Mouse (Mus musculus) cerebellum, adult 2 months (tissue): ENCODE measurements around the gene Trim2. TPM values are rescaled to one million over a fixed set of nuclear protein-coding genes. Genes with fewer than 3 reads are reported as not detected.
A peak's percentile ranks its signal among the peaks of the same experiment; 100 is the strongest.

Experiments used
- DNase-seq, 2 experiments: peaks; one replicate each; pipeline ENCODE4 v3.0.0; 2021
- H3K27ac ChIP-seq: fragments of 200-500 bp; 2 replicates; pipeline ENCODE4 v1.5.1; 2012; ENCODE audit warnings: low read length, control low read depth, inconsistent platforms; ENCODE audit not compliant: insufficient read depth
- H3K27me3 ChIP-seq: fragments of 200-500 bp; 2 replicates; pipeline ENCODE4 v1.6.1; 2012; ENCODE audit warnings: inconsistent platforms, mild to moderate bottlenecking, low read length, moderate library complexity; ENCODE audit not compliant: control insufficient read depth, insufficient read depth
- H3K4me1 ChIP-seq: fragments of 200-500 bp; 2 replicates; pipeline ENCODE4 v1.6.1; 2011; ENCODE audit warnings: low read length; ENCODE audit not compliant: control insufficient read depth, insufficient read depth
- H3K4me3 ChIP-seq: fragments of 200-500 bp; replicated peaks from 2 replicates; pipeline ENCODE3; 2011; ENCODE audit warnings: mild to moderate bottlenecking, low read depth, low read length, control low read depth; ENCODE audit not compliant: insufficient read depth
- CTCF ChIP-seq: fragments of 200-500 bp; IDR thresholded peaks from 2 replicates; pipeline ENCODE4 v1.5.1; 2011; ENCODE audit warnings: low read depth, mild to moderate bottlenecking, control low read depth, low read length, moderate library complexity, borderline replicate concordance; ENCODE audit not compliant: insufficient read depth
- POLR2A ChIP-seq: fragments of 200-500 bp; IDR thresholded peaks from 2 replicates; pipeline ENCODE4 v1.6.1; 2011; ENCODE audit warnings: low read length, control low read depth, borderline replicate concordance; ENCODE audit not compliant: insufficient read depth
- WGBS: fragments of 180-500 bp; shearing (Covaris S2); methylation state at CpG from one replicate; pipeline ENCODE4 v1.1.7; 2018; 5-methylcytosine and 5-hydroxymethylcytosine counted together
- polyA plus RNA-seq: library from polyadenylated mRNA; depleted of rRNA; stranded (reverse); fragments of >200 nt; gene quantifications from 2 replicates; pipeline ENCODE4 v1.2.3, GENCODE M21; 2012

The Trim2 gene
- polyA plus RNA-seq, 1 experiment: 120 TPM

- DNase-seq: peak; percentile 41 to 69
- Histone ChIP-seq H3K27me3 (no peaks in the 10 kb centered on the region), H3K4me1 (no peaks in the 10 kb centered on the region; the same call in 1 of the 2 replicates), H3K4me3 (no peak overlapping the region), H3K27ac (no peak overlapping the region)
- no peak for TF ChIP-seq POLR2A
- TF ChIP-seq CTCF: peak; percentile 44; the same call in 1 of the 2 replicates
- 13% methylated on average over 8 of the region's 8 CpGs for WGBS
Observed at GRCm38 (mm10) chr3:84314651-84315191, 8.0 kb upstream of the Trim2 start.

- H3K27me3 ChIP-seq: no peaks in the 10 kb centered on the region
- H3K27ac ChIP-seq: no peak overlapping the region
- H3K4me1 ChIP-seq: no peaks in the 10 kb centered on the region; the same call in 1 of the 2 replicates
- TF ChIP-seq POLR2A (no peak), CTCF (no peak)
- 83% methylated on average over 6 of the region's 6 CpGs for whole genome bisulfite sequencing
- no peak overlapping the region for H3K4me3 ChIP-seq
- no peak for DNase-seq
Observed at GRCm38 (mm10) chr3:84313801-84314541, 7.3 kb upstream of the Trim2 start.

GRCm38 (mm10) chr3:84313003-84313800, 6.5 kb upstream of the Trim2 start:
- H3K4me1 ChIP-seq: no peaks in the 10 kb centered on the region; the same call in 1 of the 2 replicates
- no peak overlapping the region for H3K4me3 ChIP-seq
- H3K27ac ChIP-seq: no peak overlapping the region
- no peaks in the 10 kb centered on the region for H3K27me3 ChIP-seq
- 50% methylated on average over 18 of the region's 18 CpGs for WGBS
- TF ChIP-seq POLR2A (no peak), CTCF (peak; percentile 86)
- peak; percentile 67 to 72 for DNase-seq

DNA sequence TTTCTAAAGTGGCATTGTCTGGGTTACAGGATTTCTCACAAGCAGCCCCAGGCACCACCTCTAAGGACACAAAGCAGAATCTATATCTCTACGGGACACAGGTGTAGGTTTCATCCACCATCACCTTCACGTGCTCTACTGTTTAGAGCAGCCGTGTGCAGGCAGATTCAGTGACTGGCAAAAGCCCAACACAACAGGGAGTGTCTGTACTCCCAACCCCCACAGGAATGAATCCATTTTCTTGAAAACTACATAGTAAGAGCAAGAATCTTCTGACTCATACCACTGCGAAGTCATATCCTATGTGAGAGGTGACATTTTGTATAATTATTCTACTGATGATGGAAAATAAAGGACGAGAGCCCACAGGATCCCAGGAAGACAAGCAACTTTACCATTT, 5.6 kb upstream of the Trim2 start:
- Histone ChIP-seq H3K4me3 (no peak overlapping the region), H3K27ac (no peak overlapping the region), H3K27me3 (no peaks in the 10 kb centered on the region), H3K4me1 (no peaks in the 10 kb centered on the region; the same call in 1 of the 2 replicates)
- TF ChIP-seq POLR2A (no peak), CTCF (no peak)
- DNase-seq: no peak
- WGBS: 64% methylated on average over 5 of the region's 5 CpGs

DNA sequence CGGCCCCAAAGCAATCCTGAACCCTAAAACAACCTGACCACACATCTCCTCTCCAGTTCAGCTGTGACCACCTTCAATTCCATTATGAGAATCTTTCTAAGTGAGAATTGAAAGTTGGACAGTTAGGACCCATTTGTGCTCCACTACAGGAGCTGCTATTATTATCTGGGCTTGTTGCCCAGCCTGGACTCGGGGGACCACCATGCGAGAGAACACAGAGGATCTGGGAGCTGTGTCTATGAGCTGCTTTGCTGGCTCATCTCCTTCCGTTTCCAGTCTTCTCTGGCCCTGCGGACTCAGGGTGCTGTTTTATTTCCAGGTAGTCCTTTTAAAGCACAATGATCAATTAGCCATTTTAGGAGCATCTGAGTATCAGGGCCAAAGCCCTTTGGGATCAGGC, 839 bp upstream of the Trim2 start:
- 58% methylated on average over 5 of the region's 5 CpGs for WGBS

GRCm38 (mm10) chr3:84305722-84306510, 761 bp downstream of the Trim2 start:
- no peak for DNase-seq
- no peak overlapping the region for H3K27ac ChIP-seq
- peaks cover 3% of the 10 kb centered on the region; the same call in 1 of the 2 replicates for H3K4me1 ChIP-seq
- 52% methylated on average over 15 of the region's 15 CpGs for WGBS
- TF ChIP-seq CTCF (no peak), POLR2A (no peak)
- no peaks in the 10 kb centered on the region for H3K27me3 ChIP-seq
- H3K4me3 ChIP-seq: peak overlapping the region; percentile 45

More for the DNA sequence above, 839 bp upstream of the Trim2 start:
- no peaks in the 10 kb centered on the region for H3K27me3 ChIP-seq
- no peak overlapping the region for H3K4me3 ChIP-seq
- DNase-seq: no peak
- TF ChIP-seq POLR2A: no peak
- no peak for TF ChIP-seq CTCF
- H3K27ac ChIP-seq: no peak overlapping the region
- peaks cover 3% of the 10 kb centered on the region; the same call in 1 of the 2 replicates for H3K4me1 ChIP-seq
